25 mouse cellular contexts compared by ENCODE assay signal in genomic region chr4:89638651-89639050, GRCm38 (mm10). TPM values are rescaled to one million over a fixed set of nuclear protein-coding genes. Genes with fewer than 3 reads are reported as not detected.
DNase-seq lines count a peak whose midpoint lies in the region; ATAC-seq and TF ChIP-seq lines count a peak whose summit lies in the region.
"Had no signal": no experiment of that assay in that cellular context is flagged by ENCODE, and none has a peak within 500 bp of the region (broad histone marks: within the 10 kb centered on the region; RNA-seq: fewer than 3 reads in every experiment).

No protein-coding gene starts in this region.

- DNase-seq in forebrain, embryonic 10.5 days (ENCODE audit: extremely low spot score, low spot score), result no peak
- DNase-seq in forebrain, postnatal 0 days, result no peak
- DNase-seq in midbrain, embryonic 10.5 days (ENCODE audit: low spot score), result peak; percentile 33
- peak; percentile 9 for DNase-seq in embryo, embryonic 11 days
- DNase-seq in right cerebral cortex, postnatal 36 days (ENCODE audit: low spot score in 2 of 2), result no peak
- DNase-seq: adrenal gland, postnatal 14 days; cerebellum, adult 11 months; gastrocnemius, postnatal 14 days; heart, adult 2 months; kidney, adult 8-10 months; kidney, postnatal 14 days; layer of hippocampus, postnatal 36 days had no signal

- H3K4me2 ChIP-seq in forebrain, postnatal 0 days (ENCODE audit: low read depth), result no peak overlapping the region
- no peak overlapping the region for H3K4me2 ChIP-seq in midbrain, embryonic 16.5 days (ENCODE audit: low read length)
- H3K4me2 ChIP-seq in stomach, embryonic 16.5 days (ENCODE audit: low read depth, low read length), result peak overlapping the region; percentile 20; the same call in 1 of the 2 replicates
- H3K4me2 ChIP-seq: embryonic facial prominence, embryonic 13.5 days; heart, embryonic 15.5 days; limb, embryonic 15.5 days; neural tube, embryonic 13.5 days had no signal

- peaks cover 30% of the 10 kb centered on the region for H3K4me1 ChIP-seq in forebrain, embryonic 10.5 days
- H3K4me1 ChIP-seq in forebrain, postnatal 0 days (ENCODE audit: insufficient read depth), result no peaks in the 10 kb centered on the region
- peaks cover 15% of the 10 kb centered on the region for H3K4me1 ChIP-seq in midbrain, embryonic 10.5 days
- H3K4me1 ChIP-seq in midbrain, embryonic 16.5 days (ENCODE audit: control insufficient read depth, insufficient read depth, low read length), result no peaks in the 10 kb centered on the region; the same call in 1 of the 2 replicates
- H3K4me1 ChIP-seq in stomach, embryonic 16.5 days (ENCODE audit: control insufficient read depth, insufficient read depth, low read length), result no peaks in the 10 kb centered on the region
- H3K4me1 ChIP-seq: embryonic facial prominence, embryonic 13.5 days; heart, embryonic 15.5 days; limb, embryonic 15.5 days; neural tube, embryonic 13.5 days had no signal

- ATAC-seq in forebrain, postnatal 0 days, result no peak
- no peak for ATAC-seq in midbrain, embryonic 16.5 days
- ATAC-seq in stomach, embryonic 16.5 days (ENCODE audit: insufficient read depth, low FRiP score), result peak; percentile 29
- ATAC-seq: inflammation-experienced regulatory T-cells, adult 6 months; lung, postnatal 0 days had no signal

- H3K36me3 ChIP-seq in forebrain, embryonic 10.5 days (replicated peaks), result no peaks in the 10 kb centered on the region
- no peaks in the 10 kb centered on the region for H3K36me3 ChIP-seq in forebrain, postnatal 0 days (ENCODE audit: insufficient read depth)
- H3K36me3 ChIP-seq in midbrain, embryonic 10.5 days, result no peaks in the 10 kb centered on the region
- no peaks in the 10 kb centered on the region for H3K36me3 ChIP-seq in midbrain, embryonic 16.5 days (ENCODE audit: control insufficient read depth, insufficient read depth, low read length)
- H3K36me3 ChIP-seq in stomach, embryonic 16.5 days (ENCODE audit: control insufficient read depth, insufficient read depth, low read length), result no peaks in the 10 kb centered on the region
- H3K36me3 ChIP-seq: embryonic facial prominence, embryonic 13.5 days; heart, embryonic 15.5 days; limb, embryonic 15.5 days; neural tube, embryonic 13.5 days had no signal

- no peak for TF ChIP-seq CTCF in forebrain, postnatal 0 days (IDR thresholded peaks at IDR 0.05; ENCODE audit: low read depth)

- H3K9me3 ChIP-seq in forebrain, embryonic 10.5 days, result peaks cover 5% of the 10 kb centered on the region; the same call in 1 of the 2 replicates
- no peaks in the 10 kb centered on the region for H3K9me3 ChIP-seq in forebrain, postnatal 0 days (ENCODE audit: low read length)
- no peaks in the 10 kb centered on the region for H3K9me3 ChIP-seq in midbrain, embryonic 10.5 days (replicated peaks)
- no peaks in the 10 kb centered on the region for H3K9me3 ChIP-seq in midbrain, embryonic 16.5 days (replicated peaks; ENCODE audit: control insufficient read depth, low read length, poor library complexity, severe bottlenecking)
- H3K9me3 ChIP-seq in stomach, embryonic 16.5 days (replicated peaks; ENCODE audit: control insufficient read depth, low read length), result no peaks in the 10 kb centered on the region
- H3K9me3 ChIP-seq: embryonic facial prominence, embryonic 13.5 days; heart, embryonic 15.5 days; limb, embryonic 15.5 days had no signal

- no peak overlapping the region for H3K4me3 ChIP-seq in forebrain, embryonic 10.5 days
- H3K4me3 ChIP-seq in forebrain, postnatal 0 days (ENCODE audit: low read depth, low read length), result no peak overlapping the region
- H3K4me3 ChIP-seq in midbrain, embryonic 10.5 days, result no peak overlapping the region
- H3K4me3 ChIP-seq in midbrain, embryonic 16.5 days (ENCODE audit: low read depth, low read length), result no peak overlapping the region
- H3K4me3 ChIP-seq in stomach, embryonic 16.5 days (replicated peaks; ENCODE audit: low read length), result no peak overlapping the region
- H3K4me3 ChIP-seq: embryonic facial prominence, embryonic 13.5 days; heart, adult 2 months; heart, embryonic 15.5 days; layer of hippocampus, adult 2 months; limb, embryonic 15.5 days; neural tube, embryonic 13.5 days had no signal

- H3K9ac ChIP-seq in forebrain, postnatal 0 days, result no peak overlapping the region
- H3K9ac ChIP-seq in midbrain, embryonic 16.5 days (ENCODE audit: low read depth, low read length), result no peak overlapping the region
- H3K9ac ChIP-seq in stomach, embryonic 16.5 days (ENCODE audit: low read length), result no peak overlapping the region
- H3K9ac ChIP-seq: embryonic facial prominence, embryonic 13.5 days; heart, embryonic 15.5 days; limb, embryonic 15.5 days; neural tube, embryonic 13.5 days had no signal

- H3K27me3 ChIP-seq in forebrain, embryonic 10.5 days (ENCODE audit: poor library complexity, severe bottlenecking), result peaks cover 50% of the 10 kb centered on the region
- H3K27me3 ChIP-seq in forebrain, postnatal 0 days (ENCODE audit: insufficient read depth, low read length), result no peaks in the 10 kb centered on the region
- peaks cover 89% of the 10 kb centered on the region for H3K27me3 ChIP-seq in midbrain, embryonic 10.5 days (ENCODE audit: low read depth, poor library complexity, severe bottlenecking)
- H3K27me3 ChIP-seq in midbrain, embryonic 16.5 days (ENCODE audit: control insufficient read depth, insufficient read depth, low read depth, low read length), result no peaks in the 10 kb centered on the region
- H3K27me3 ChIP-seq in stomach, embryonic 16.5 days (ENCODE audit: control insufficient read depth, insufficient read depth, low read length), result no peaks in the 10 kb centered on the region
- H3K27me3 ChIP-seq: embryonic facial prominence, embryonic 13.5 days; heart, embryonic 15.5 days; limb, embryonic 15.5 days; neural tube, embryonic 13.5 days had no signal

- 10% methylated on average over 6 of the region's 6 CpGs for WGBS in forebrain, embryonic 10.5 days
- WGBS in forebrain, postnatal 0 days, result 13% methylated on average over 6 of the region's 6 CpGs
- 14% methylated on average over 6 of the region's 6 CpGs for WGBS in midbrain, embryonic 10.5 days
- WGBS in midbrain, embryonic 16.5 days, result 12% methylated on average over 6 of the region's 6 CpGs
- 23% methylated on average over 6 of the region's 6 CpGs for WGBS in stomach, embryonic 16.5 days

- peak overlapping the region; percentile 40; the same call in 1 of the 2 replicates for H3K27ac ChIP-seq in forebrain, embryonic 10.5 days
- no peak overlapping the region for H3K27ac ChIP-seq in forebrain, postnatal 0 days (ENCODE audit: low read depth, low read length)
- no peak overlapping the region for H3K27ac ChIP-seq in midbrain, embryonic 10.5 days (replicated peaks)
- no peak overlapping the region for H3K27ac ChIP-seq in midbrain, embryonic 16.5 days (ENCODE audit: low read length)
- H3K27ac ChIP-seq in stomach, embryonic 16.5 days (ENCODE audit: low read length), result no peak overlapping the region
- H3K27ac ChIP-seq: embryonic facial prominence, embryonic 13.5 days; heart, adult 2 months; heart, embryonic 15.5 days; layer of hippocampus, adult 2 months; limb, embryonic 15.5 days; neural tube, embryonic 13.5 days had no signal

RNA-seq across cellular contexts. Expression of gene Dmrta1, which starts 40.6 kb away (rescaled TPM):
- polyA plus RNA-seq in forebrain, embryonic 10.5 days (2016; fragmentation: Nextera tagmentation; extraction: Ambion mirVana), result 9.3 and 11.1 TPM in 2 replicates
- 1.3 and 1.5 TPM in 2 replicates for total RNA-seq in forebrain, postnatal 0 days (2014; rRNA removed)
- 0.18 and 0.19 TPM in 2 replicates for polyA plus RNA-seq in forebrain, postnatal 0 days (2015; fragmentation: Nextera tagmentation; extraction: Ambion mirVana)
- polyA plus RNA-seq in midbrain, embryonic 10.5 days (2016; fragmentation: Nextera tagmentation; extraction: Ambion mirVana), result 1.5 and 1.9 TPM in 2 replicates
- 0.20 and 0.42 TPM in 2 replicates for polyA plus RNA-seq in midbrain, embryonic 16.5 days (2015; fragmentation: Nextera tagmentation; extraction: Ambion mirVana)
- polyA plus RNA-seq in stomach, embryonic 16.5 days (2015; fragmentation: Nextera tagmentation; extraction: Ambion mirVana), result 0.22 and 0.28 TPM in 2 replicates
- total RNA-seq: gastrocnemius, postnatal 14 days; heart, adult 2 months; hematopoietic stem cell, adult 5-6 weeks; megakaryocyte progenitor cell, adult 5-6 weeks; MEL had no signal
- polyA plus RNA-seq: heart, adult 2 months; inflammation-experienced regulatory T-cells, adult 6 months; liver, embryonic 16.5 days; lung, postnatal 0 days had no signal

Comparison
In these comparisons a context has a peak if more than half of its experiments do, and no peak if none do; other contexts are left out.
1. DNase-seq: peak in midbrain, embryonic 10.5 days (single experiment) and embryo, embryonic 11 days (single experiment); none in forebrain, embryonic 10.5 days (single experiment), forebrain, postnatal 0 days (single experiment) and right cerebral cortex, postnatal 36 days (0 of 2).